Mouse (Mus musculus) frontal cortex, postnatal 36 days (tissue): ENCODE data around the gene Hnrnpd.

Experiments used
- DNase-seq, 2 experiments: peaks; one replicate each; pipeline ENCODE4 v3.0.0; 2022; ENCODE audit warnings: low spot score in 2 of 2

Gene Hnrnpd

DNA sequence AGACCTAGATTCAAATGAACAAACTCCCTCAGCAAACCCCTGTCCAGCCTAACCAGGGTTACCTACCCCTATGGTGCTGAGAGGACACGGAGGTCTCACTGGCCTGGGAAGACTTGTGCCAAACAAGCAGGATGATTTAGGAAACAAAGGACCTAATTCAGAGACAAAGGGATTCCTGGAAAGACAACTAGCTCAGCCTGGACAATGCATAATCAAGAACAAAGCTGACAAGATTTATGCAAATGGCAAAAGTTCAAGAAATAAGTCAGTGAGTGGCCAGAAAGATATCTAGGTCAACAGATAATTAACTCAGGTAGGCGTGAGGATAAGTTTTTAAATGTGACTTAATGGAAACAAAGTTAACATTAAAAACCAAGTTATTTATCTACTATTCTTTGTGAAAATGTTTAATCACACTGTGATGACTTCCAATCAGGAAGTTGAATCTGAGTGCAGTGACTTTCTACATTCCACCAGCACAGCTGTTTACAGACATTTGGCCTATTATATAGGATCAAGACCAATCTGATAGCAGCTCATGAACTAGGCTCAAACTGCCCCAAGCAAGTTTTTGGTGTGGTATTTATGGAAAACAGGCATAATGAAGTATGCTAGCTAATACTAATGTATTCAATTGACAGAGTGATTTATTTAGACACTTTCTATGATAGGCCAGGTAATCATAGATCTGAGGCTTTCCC, 19.4 kb downstream of the Hnrnpd start:
- DNase-seq: no peak

DNA sequence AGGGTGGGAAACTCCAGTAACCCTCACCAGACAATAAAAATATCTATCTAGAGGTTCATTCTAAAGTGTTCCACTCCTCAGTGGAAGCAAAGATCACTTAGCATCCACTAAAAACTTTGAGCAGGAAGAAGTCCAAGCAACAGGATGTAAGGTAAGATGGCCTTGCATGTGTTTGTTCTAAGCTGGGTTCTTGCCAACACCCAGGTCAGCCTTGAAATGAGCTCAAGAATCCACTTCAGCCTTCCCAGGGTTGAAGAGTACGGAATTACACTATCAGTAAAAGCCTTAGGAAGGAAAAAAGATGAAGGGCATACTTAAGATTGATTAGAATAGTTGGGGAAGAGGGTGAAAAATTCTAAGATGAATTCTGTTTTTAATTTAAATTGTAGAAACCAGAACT, 20.1 kb downstream of the Hnrnpd start:
- no peak for DNase-seq

DNA sequence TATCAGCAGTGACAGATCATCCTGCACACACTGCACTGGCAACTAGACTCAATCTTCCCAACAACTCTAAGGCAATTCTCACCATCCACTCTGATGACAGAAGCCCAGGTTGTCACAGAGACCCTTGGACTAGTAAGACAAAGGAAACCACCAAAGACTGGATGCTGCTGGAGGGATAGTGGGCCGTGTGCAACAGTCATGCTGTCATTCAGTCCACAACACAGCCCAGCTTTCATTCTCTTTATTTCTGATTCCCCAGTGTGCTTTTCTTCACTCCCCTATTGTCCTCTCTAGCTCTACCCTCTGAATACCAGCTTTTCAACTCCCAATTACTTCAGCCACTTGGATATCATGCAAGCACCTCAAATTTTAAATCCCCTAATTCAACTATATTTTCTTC, 24.9 kb downstream of the Hnrnpd start:
- no peak for DNase-seq

DNA sequence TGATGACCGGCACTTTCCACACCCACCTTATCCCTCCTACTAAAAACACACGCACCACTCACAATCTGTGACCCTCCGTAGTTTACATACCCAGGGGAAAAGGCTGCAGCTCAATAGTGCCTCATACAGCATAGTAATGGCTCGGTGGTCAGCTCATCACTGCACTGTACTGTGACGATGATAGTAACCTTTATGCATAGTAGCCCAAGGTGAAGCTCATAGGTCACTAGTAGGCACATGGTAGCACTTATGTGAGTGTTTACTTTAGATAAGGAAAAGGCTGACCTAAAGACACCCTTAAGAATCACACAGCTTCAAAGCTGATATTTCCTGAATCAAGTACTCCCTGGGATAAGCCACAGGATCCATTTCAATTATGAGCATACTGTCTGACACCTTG, 26.2 kb downstream of the Hnrnpd start:
- DNase-seq: no peak

DNA sequence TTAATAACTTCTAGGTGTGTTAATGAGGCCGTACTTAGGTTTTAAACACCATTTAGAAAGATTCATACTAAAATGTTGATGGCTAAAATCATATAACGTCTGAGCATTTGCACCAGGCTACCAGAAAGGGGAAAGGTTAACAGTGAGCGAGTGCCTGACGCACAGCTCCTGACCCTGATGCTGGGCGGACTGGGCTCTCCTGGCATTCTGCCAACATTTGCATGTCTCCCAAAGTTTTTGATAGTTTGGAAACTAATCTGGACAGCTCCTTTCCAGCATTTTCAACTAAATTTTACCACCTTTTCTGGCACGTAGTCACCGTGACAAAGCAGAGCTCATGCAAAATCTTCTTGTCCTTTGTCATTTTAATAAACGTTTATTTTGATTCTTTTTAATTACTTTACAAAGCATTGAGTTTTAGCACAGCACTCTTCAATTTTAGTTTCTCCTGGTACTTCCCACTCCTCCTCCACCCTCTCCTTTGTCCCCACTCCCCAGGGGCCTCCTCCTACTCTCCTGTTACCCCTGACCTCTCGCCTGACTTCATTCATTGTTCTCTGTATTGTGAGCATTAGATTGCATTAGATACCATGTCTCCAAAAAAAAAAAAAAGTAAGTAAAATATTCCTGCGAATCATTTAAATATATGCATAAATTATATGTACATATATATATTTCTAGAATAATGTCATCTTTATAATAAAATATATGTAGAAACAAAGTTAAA, 36.8 kb downstream of the Hnrnpd start:
- DNase-seq: no peak

DNA sequence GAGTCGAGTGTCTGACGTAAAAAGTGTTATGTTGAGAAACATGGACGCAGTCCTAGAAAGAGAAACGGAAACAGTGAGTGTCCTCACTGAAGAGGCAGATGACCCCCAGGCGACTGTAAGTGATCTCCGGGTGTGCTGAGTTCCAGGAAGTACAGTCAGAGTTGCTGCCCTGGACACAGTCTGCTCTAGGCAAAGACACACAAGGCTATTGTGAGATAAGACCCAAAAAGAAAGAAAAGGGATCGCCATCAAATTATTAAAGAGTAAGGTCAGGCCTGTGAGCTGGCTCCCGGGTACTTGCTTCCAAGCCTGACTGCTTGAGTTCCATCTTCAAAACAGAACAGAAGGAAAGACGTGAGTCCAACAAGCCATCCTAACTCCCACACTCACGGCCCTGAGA, 37.5 kb downstream of the Hnrnpd start:
- DNase-seq: no peak

DNA sequence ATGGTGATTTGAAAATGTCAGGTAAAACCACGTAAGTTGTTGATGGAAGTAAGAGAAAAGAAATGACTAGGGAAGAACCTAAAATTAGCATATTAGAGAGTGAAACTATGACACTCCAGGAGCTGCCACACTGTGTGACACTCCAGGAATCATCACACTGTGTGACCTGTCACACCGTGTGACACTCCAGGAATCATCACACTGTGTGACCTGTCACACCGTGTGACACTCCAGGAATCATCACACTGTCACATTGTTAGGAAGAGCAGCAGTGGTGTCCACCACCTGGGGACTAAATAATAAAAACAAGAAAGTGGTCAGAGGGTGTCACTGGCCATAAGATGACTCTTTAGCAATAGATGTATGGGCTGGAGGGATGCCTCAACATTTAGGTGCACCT, 39.3 kb downstream of the Hnrnpd start:
- DNase-seq: no peak

DNA sequence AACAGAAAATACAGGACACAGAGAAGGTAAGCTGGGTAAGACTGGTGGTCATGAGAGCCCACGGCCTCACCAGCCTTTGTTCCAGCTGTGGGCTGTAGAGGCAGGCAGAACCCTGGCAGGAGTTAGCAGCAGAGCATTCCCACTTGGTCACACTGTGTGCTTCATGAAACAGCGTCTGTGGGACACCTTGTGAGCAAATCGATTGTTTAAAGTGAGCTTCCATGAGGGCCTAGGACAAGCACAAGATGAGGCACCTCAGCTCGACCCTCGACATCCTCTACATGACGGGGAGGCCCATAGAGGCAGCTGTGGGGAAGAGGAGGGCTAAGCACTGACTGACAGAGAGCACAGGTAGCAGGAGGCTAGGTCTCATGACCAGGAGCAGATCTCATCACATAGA, 46.8 kb downstream of the Hnrnpd start:
- DNase-seq: no peak

DNA sequence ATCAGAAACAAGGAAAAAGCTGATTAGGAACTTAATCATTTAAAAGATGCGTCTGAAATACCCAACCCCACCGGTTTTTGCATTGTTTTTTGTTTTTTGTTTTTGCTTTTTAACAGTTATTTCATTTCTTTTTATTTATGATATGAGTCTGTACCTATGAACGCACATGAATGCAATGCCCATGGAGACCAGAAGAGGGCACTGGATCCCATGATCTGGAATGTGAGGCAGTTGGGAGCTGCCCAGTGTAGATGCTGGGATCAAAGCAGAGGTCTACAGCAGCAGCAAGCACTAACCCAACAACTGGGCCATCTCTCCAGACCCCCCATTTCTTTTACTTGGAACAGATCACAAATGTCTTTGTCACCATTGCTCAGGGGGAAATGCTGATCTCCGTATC, 50.8 kb downstream of the Hnrnpd start:
- DNase-seq: peak in 1 of 2 experiments; percentile 33

DNA sequence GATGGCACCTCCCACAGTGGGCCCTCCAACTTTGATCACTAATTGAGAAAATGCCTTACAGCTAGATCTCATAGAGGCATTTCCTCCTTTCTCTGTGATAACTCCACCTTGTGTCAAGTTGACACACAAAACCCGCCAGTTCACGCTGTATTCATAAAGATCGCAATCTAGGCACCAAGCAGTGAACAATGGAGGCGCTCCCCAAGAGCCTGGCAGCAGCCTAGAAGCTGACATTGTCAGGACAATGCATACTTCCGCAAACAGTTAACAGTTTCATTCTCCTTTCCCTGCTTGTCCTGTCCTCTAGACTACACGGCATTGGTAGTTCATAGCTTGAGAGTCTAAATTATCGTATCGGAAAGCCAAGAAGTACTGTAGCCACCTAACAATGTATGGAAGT, 56.7 kb downstream of the Hnrnpd start:
- DNase-seq: no peak

DNA sequence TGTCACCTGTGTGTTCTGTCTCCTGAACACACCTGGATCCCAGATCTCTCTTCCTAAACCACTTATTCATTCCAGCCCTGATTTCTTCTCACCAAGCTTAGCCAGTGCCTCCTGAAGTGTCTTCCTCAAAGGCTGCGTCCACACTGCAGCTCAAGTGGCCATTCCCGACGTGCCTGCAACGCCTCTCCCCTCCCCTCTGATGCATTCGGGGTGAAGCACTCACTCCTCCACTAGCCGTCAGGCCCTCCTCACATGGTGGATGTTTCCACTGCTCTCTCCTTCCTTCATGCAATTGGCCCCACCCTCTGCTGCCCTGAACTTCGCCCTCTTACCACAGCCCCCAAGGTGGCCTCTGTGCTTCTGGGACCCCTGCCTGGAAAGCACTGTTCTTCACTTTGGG, 63.2 kb downstream of the Hnrnpd start:
- no peak for DNase-seq

DNA sequence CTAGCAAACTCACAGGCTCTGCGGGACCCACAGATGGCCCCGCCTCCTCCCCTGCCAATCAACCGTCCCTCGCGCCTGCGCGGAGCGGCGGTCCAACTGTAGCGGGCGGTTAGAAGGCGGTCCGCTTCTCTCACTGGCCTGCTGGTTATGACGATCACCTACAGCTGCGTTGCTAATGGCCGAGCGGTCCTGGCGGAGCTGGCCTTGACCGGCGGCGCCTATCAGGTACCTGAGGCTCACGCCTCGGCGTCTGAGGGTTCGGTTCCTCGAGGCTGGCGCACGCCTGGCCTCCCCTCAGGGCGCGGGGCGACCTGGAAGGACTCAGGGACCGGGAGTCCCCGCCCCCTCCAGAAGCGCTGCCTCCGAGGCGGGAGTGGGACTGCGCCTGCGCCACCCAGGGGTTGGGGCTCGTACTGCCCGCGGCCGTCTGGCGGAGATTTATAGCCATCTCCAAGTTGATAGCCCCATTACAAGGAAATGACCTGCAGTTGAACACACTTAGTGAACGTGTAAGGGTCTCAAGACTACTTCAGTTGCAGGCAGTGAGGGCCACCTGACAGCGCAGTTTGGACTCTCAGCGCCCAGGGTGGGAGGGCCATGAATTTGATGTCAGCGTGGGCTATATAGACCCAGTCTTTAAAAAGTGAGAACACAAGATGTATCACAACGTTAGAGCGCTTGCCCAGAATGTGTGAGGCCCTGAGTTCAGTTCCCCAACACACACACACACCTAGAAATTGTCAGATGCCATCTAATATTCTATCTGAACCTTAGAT, 72.4 kb downstream of the Hnrnpd start, which contains the start of gene Vamp9:
Gene Vamp9, plus strand, starts transcription at position 74 of the 776 bp plus-strand sequence.
- peak; percentile 93 to 96 for DNase-seq
